Mouse (Mus musculus) embryo, embryonic 11.5 days (tissue): ENCODE measurements around the gene Olfr1555-ps1.
"Not testable (repeated sequence)": the region's sequence is repeated elsewhere in the genome, so short reads cannot be mapped to it uniquely, and the experiment has no call there.

Source experiments
- DNase-seq: peaks from one replicate; pipeline ENCODE4 v3.0.0-alpha.2; 2012; ENCODE audit warnings: low read depth, low spot score

The Olfr1555-ps1 gene

DNA sequence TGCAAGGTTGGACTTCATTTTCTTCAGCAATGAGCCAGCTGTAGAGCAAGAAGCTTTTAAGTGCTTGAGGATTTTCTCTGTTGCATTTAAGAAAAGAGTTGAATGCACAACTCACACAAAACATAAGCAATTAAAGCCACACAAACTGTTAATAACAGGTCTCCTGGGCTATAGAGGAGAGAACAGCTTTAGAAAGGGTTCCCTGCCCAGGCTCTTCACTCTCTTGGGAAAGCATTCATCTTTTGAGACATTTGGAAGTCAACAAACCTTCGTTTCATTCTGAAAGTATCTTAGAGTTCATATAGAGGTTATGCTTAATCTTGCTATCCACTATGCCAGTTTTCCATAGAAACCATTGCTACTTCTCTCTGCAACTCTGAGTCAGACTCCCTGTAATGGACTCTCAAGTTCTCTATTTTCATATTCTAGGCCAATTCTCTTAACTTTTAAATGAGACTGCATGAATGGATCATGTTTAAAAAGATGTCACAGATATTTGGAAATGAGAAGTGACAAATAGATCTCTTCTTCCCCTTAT is at the start of gene Olfr1555-ps1:
Olfr1555-ps1 (minus strand) TSS at position 51 of the 538 bp plus-strand sequence.
- not testable (repeated sequence) for DNase-seq

DNA sequence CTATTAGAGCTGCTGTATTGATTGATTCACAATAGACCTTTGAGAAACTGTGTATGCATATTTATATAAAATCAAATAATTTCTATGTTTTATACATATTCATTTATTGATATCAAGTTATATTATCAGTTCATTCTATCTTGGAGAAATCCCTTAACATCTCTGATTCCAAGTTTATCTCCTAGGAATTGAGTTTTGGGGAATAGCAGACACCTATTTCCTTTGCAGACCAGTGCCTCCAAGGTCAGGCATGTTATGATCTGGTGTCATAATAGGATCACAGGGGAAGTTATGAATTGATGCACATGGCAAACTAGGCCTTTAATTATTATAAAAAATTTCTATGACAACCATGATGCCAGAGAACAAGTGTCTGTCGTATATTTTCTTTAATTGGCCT is 30.4 kb upstream of the Olfr1555-ps1 start, which contains the start of gene Olfr1431:
Olfr1431 (plus strand) TSS at position 301 of the 400 bp plus-strand sequence.
- no peak for DNase-seq

DNA sequence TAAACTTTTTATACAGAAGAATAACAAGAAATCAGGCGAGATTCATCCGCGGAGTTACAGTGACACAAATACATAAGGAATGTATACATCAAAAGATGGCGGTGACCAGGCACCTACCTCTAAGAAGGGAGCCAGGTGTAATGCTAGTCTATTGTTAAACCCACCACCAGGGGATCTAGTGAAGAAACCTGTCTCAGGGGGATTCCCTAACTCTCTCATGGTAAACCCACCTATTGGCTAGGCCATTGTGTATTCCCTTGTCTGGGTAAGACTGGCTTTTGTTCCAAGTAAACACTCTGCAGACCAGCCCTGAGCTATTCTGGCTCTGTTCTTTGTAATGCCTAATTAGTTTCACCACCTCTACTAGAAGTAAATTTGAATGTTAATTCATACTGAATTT is 29.2 kb upstream of the Olfr1555-ps1 start:
- DNase-seq = not testable (repeated sequence)

DNA sequence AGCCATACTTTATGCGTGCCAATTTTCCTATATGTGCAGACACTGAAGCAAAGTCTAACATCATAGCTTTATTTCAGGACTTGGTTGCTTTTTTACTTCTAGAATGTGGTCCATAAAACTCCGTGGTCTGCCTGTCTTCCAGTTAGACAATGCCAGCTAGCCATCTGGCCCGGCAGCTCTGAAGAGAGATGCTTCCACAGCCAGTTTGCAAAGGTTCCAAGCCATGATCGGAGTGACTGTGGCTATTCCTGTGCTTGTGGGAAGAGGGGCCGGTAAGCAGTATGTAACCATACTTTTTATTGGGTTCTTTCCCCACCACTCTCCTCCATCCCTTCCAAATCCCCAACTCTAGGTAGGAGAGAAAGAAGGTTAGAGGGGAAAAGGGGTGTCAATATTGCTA is 5.5 kb upstream of the Olfr1555-ps1 start:
- not testable (repeated sequence) for DNase-seq

DNA sequence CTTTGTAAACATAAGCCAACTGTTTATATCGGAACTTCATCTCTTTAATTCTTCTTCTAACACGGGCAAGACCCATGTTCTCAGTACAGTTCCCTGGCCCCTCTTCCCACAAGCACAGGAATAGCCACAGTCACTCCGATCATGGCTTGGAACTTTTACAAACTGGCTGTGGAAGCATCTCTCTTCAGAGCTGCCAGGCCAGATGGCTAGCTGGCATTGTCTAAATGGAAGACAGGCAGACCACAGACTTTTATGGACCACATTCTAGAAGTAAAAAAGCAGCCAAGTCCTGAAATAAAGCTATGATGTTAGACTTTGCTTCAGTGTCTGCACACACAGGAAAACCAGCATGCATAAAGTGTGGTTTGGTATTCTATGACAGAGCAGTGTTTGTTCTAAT is 24.5 kb downstream of the Olfr1555-ps1 start:
- DNase-seq = no peak

DNA sequence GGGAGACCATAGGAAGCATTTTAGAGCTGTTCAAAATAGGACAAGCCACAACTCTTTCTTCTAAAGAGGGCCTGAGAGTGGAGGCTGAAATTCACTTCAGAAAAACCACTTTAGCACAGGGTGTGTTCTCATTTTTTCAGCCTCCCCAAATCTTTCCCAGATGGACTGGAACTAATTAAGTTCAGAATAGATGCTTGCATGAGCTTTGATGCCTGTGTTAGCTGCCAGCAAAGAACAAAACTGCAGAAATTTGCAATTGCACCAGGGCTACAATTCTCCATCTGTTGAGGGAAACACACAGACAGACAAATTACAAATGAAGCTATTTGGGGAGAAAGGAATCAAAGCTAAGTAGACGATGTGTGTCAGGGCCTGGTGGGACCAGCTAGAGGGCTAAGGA is 26.6 kb downstream of the Olfr1555-ps1 start:
- DNase-seq = no peak

DNA sequence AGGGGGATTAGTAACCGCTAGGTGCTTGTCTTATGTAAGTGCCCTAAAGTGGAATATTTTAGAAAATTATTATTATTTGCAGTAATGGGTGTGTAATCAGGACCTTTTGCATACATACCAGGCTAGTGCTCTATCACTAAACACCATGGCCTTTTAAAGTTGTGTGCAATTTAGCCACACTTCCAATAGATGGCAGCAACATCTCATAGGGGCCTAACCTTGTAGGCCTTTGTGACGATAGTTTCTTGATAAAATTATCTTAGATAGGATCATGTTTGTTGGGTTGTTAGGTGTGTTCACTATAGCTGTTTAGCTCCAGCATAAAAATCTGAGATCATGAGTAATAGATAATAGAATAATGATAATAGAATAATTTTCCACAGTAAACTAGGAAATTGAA is 35.6 kb downstream of the Olfr1555-ps1 start:
- no peak for DNase-seq

DNA sequence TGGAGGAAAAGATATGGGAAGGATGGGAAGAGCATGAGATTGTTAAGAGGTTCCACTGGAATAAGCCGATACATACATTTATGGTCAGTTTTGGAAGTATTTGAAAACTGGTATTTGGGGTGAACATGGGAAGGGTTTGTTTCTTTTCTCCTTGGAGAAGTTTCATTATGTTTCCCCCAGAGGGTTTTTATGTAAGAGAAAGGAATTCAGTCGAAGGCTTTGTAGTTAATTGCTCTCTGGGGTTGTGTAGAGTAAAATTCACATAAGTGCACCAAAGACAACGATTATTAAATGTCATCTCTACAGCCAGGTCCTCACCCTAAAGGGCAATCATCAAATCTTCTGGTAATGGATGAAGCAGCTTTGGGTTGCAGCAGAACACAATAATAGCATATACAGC is 46.8 kb downstream of the Olfr1555-ps1 start, which contains the start of gene Olfr76:
Olfr76 (minus strand) TSS at position 101 of the 400 bp plus-strand sequence.
- DNase-seq = no peak

DNA sequence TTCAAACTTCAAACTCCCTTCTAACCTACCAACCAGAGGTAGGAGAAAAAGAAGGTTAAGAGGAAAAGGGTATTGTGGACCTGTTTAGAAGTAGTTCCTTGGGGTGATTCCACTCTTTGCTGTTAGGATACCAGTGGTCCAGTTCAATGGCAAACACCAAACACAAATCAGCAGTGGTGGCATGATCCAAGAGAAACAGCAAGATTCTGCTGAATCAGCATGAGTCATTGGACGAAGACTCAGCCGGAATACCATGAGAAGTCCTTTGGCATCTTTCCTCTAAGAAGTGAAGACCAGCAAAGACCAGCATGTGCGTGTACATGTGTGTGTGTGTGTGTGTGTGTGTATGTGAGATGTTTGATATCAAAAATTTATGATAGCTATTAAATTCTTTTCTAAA is 53.4 kb downstream of the Olfr1555-ps1 start:
- DNase-seq = no peak

DNA sequence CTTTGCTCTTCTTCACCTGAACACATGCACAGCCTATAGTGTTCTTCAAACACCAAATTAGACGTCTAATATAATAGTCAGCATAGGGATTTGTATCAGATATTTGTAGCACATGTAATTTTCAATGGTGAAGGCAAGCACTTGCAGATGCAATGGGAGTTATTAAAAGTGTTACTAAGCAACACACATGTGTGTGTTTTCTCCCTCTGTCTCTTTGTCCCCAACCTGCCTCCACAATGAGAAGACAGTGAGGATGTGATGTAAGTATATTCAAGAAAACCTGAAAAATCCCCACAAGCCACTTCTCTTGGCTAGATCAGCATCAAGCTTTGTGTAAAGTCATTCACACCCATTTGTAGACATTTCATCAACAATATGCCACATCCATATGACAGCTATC is 54.1 kb downstream of the Olfr1555-ps1 start, which contains the start of gene Olfr1428:
Olfr1428 (minus strand) TSS at position 101 of the 400 bp plus-strand sequence.
- DNase-seq = no peak
